Mouse (Mus musculus) ovary, postnatal 36 days (tissue): ENCODE results near the gene Nudcd3.
A peak's percentile ranks its signal among the peaks of the same experiment; 100 is the strongest.

Experiments
- DNase-seq: peaks from one replicate; pipeline ENCODE4 v3.0.0; 2022; ENCODE audit warnings: low spot score, mixed read lengths

Gene Nudcd3

GRCm38 (mm10) chr11:6177781-6178420 lies 22.3 kb downstream of the Nudcd3 start:
- DNase-seq: no peak

DNA sequence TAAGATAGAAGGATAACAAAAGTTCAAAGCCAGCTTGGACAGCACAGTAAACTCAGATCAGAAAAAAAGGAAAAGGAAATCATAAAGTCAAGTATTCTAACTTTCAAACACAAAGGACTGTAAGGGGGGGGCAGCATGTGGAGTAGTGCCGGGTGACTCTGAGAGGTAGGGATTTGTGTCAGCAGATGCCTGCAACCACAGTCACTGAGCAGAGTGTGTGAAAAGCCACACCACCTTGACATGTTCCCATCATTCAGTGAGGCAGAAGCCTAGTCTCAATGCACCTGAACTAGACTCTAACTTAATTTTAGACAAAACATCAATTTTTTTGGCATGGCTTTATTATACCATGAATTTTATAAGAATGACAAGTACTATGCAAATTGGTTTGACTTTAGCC lies 24.7 kb downstream of the Nudcd3 start:
- DNase-seq: no peak

GRCm38 (mm10) chr11:6174719-6175118 lies 25.5 kb downstream of the Nudcd3 start:
- DNase-seq: peak; percentile 19

DNA sequence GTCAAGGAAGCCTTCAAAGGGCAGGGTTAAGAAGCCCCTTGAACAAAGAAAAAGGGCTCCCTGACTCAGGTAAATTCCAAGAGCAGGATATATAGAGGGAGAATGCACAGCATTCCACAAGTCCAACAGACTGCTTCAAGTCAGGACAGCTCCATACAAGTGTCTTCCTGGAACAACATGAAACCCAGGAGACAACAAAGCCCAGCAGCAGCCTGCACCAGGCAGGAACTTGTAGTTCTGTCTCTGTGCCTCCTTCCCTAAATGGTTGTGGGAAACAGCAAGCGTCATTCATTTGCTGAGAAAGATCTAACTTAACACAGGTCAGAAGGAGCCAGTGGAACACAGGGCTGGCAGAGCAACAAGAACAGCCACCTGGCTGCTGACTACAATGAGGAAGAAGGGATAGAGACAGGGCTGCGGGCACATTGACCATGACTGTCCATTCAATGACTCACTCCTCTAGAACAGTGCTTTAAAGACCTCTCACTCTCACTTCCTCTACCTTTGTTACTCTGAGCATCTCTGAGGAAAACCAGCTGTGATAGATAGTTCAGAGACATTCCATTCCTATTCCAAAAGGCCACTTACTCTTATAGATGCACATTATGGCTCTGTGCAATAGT lies 31.1 kb downstream of the Nudcd3 start:
- DNase-seq: no peak

GRCm38 (mm10) chr11:6166351-6166750 lies 33.9 kb downstream of the Nudcd3 start:
- no peak for DNase-seq

GRCm38 (mm10) chr11:6165391-6166081 lies 34.7 kb downstream of the Nudcd3 start:
- no peak for DNase-seq

GRCm38 (mm10) chr11:6164781-6165180 lies 35.4 kb downstream of the Nudcd3 start:
- no peak for DNase-seq

- no peak for DNase-seq
Measured at GRCm38 (mm10) chr11:6163706-6164105, 36.5 kb downstream of the Nudcd3 start.

- no peak for DNase-seq
Measured at GRCm38 (mm10) chr11:6163062-6163461, 37.2 kb downstream of the Nudcd3 start.

DNA sequence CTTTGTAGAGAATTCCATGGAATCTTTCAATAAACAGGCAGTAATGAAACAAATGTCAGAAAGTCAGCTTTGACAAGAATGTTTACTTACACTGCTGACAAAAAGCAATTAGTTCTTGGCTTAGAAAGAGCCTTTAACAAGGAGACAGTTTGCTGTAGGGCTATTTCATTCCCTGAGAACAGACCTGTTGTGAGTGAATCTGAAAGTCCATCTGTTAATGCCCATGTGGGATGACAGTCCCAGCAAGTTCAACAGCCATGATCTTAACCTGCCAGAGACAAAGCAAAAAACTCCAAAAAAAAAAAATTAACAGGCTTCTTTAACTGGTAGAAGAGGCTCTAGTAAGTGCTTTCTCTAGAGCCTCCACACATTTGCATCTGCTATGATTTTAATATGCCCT lies 38.7 kb downstream of the Nudcd3 start:
- no peak for DNase-seq

DNA sequence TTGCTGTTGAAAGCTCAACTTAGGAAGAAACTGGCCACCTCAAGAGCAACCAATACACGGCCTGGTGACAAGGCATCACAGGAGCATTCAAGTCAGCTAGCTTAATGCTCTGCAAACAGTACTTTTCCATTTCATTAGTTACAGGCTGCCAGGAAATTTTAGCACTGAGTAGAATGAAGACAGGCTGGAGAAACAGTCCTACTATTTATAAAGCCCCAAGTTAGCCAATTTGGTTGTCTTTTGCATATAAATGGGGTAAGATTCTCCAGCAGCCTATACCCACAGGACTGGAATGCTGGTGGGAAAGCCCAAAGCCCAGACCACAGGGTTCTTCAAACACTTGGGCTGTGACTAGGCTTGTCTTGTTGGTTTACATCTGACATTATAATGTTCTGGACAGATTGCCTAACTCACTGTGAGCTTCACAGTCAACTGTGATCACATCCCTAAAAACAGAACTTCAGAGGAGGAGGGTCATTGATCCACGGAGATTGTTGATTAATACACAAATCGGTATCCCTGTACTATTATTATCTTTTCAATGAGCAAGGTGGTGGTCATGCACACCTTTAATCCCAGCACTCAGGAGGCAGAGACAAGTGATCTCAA lies 39.4 kb downstream of the Nudcd3 start:
- no peak for DNase-seq

GRCm38 (mm10) chr11:6159704-6160275 lies 40.4 kb downstream of the Nudcd3 start:
- no peak for DNase-seq

GRCm38 (mm10) chr11:6158515-6158914 lies 41.7 kb downstream of the Nudcd3 start:
- DNase-seq: no peak

GRCm38 (mm10) chr11:6157119-6157518 lies 43.1 kb downstream of the Nudcd3 start:
- no peak for DNase-seq

- no peak for DNase-seq
Measured at GRCm38 (mm10) chr11:6156651-6157050, 43.6 kb downstream of the Nudcd3 start.

GRCm38 (mm10) chr11:6154211-6154701 lies 46.0 kb downstream of the Nudcd3 start:
- DNase-seq: no peak

DNA sequence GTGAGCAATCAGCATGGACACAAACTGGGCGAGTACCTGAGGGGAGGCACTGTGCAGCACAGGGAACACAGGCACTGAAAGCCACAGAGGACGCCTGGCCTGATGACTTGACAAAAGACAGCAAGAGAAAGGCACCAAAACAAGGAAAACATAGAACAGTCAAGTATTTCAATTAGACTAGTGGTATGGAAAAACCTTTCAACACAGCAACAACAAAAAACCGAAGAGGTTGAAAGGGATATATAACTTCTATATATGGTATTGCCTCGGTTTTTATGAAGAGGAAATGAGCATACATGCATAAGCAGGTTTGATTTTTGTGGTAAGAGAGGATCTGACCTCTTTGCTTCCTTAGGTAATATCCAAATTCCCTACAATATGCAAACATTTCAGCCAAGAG lies 47.4 kb downstream of the Nudcd3 start:
- no peak for DNase-seq

DNA sequence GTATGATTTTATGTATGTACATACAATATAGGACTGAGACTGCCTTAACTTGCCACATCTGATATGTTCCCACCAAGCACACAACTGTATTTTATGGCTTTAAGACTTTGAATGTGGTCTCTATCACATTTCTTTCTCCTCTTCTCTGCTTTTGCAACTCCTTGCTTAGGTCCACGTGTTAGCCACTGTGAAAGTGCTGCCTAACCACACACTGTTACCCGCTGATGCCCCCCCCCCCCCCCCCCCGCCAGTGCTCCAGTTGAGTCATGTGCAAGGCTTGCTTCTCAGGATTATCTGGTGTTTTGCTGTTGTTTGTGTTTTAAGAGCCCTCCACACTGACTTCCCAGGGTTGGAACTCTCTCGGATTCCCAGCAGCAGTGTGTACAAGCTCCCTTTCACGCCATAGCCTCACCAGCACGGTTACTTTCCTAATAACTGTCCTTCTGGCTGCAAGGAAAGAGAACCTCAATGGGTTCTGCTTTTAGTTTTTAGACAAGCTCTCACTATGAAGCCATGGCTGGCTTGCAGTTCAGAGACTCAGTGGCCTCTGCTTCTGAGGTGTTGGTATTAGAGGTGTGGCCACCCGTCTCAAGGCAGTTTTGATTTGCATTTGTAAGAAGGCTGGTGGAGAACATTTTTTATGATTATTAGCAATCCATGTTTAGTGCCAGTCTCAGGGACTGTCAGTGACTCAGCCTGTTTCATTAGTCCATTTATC lies 61.8 kb downstream of the Nudcd3 start:
- DNase-seq: no peak

DNA sequence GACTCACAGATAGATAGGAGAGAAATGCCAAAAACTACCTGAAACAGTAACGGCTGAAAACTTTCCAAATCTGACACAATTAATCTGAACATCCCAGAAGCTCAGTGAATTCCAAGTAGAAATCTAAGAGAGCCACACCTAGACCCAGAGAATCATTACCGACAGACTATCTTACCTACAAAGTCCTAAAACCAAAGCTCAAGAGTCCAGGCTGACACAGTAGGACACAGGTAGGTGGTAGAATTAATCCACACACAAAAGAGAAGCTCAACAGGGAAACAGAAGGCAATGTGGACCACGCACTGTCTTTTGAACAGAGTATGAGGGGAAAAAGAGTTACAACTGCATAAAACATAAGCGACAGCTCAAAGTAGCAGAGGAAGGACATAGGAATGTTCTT lies 67.3 kb downstream of the Nudcd3 start:
- no peak for DNase-seq

GRCm38 (mm10) chr11:6130578-6130977 lies 69.6 kb downstream of the Nudcd3 start:
- no peak for DNase-seq

DNA sequence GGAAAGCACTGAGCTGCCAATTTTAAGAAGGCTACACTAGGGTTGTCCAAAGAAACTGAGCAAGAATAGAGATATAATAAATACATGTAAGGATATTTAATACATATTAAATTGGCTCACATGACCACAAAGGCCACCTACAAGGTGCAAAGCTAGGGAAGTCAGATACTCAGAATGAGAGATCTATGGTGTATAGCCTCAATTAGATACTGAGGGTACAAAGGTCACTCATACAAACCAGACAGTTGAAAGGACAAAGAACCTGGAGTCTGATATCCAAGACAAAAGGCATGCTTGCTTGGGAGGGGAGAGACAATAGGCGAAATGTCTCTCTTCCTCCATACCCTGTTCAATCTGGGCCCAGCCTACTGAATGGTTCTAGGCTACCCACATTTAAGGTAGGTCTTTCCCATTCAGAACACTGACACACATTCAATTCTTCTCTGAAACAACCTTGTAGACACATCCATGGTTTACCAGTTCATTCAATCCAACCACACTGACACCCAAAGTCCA lies 76.6 kb downstream of the Nudcd3 start:
- no peak for DNase-seq

- DNase-seq: no peak
Measured at GRCm38 (mm10) chr11:6122631-6123030, 77.6 kb downstream of the Nudcd3 start.
